In the genomic region with DNA sequence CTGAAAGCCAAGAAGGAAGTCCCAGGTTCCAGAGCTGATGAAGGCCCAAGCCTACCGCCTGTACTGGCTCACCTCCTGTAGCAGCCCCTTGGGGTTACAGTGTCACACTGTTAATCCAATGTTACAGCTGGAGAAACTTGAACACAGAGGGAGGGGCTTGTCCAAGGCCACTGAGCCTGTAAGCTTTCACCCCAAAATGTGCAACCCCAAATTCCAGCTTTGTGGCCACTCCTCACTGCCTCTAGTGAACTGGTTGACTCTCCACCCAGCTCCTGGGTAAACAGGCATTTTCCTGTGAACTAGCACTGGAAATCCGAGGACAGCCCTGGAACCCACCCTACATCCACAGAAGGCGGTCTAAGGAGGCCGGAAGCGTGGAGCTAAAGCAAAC, we compare ENCODE assay signal across 16 mouse cellular contexts. TPM values are rescaled to one million over a fixed set of nuclear protein-coding genes. Genes with fewer than 3 reads are reported as not detected.
DNase-seq lines count a peak whose midpoint lies in the region; ATAC-seq lines count a peak whose summit lies in the region.
"Had no signal": no experiment of that assay in that cellular context is flagged by ENCODE, and none has a peak within 500 bp of the region (broad histone marks: within the 10 kb centered on the region; RNA-seq: fewer than 3 reads in every experiment).

No protein-coding gene starts in this region.

- no peaks in the 10 kb centered on the region for H3K27me3 ChIP-seq in heart, embryonic 10.5 days (ENCODE audit: insufficient read depth, poor library complexity, severe bottlenecking)
- H3K27me3 ChIP-seq in lung, embryonic 16.5 days (ENCODE audit: control insufficient read depth, insufficient read depth, low read depth, low read length) = no peaks in the 10 kb centered on the region
- H3K27me3 ChIP-seq in heart, embryonic 14.5 days (ENCODE audit: control insufficient read depth, insufficient read depth, low read length) = no peaks in the 10 kb centered on the region
- H3K27me3 ChIP-seq in stomach, embryonic 15.5 days (replicated peaks) = no peaks in the 10 kb centered on the region
- H3K27me3 ChIP-seq in neural tube, embryonic 15.5 days (replicated peaks) = no peaks in the 10 kb centered on the region
- H3K27me3 ChIP-seq: midbrain, embryonic 15.5 days had no signal

- intact Hi-C loops in heart, postnatal 25 days (cut with DNase I) = loop anchor here (2.0 kb wide), 1 partner anchor 57 kb away; the partner anchor contains the start of gene Galnt18

- 0 out of 2 replicates have a peak, but pooled peaks have one; percentile 16 for ATAC-seq in lung, embryonic 16.5 days (ENCODE audit: low read depth)
- no peak for ATAC-seq in heart, embryonic 14.5 days (ENCODE audit: insufficient number of reproducible peaks, insufficient read depth, low FRiP score, low read depth)
- no peak for ATAC-seq in stomach, embryonic 15.5 days (ENCODE audit: insufficient read depth, low FRiP score, low read depth)
- no peak for ATAC-seq in neural tube, embryonic 15.5 days (ENCODE audit: low FRiP score)
- ATAC-seq: inflammation-experienced regulatory T-cells, adult 6 months; liver, embryonic 12.5 days; midbrain, embryonic 15.5 days had no signal

- H3K4me1 ChIP-seq in heart, embryonic 10.5 days = peaks cover 24% of the 10 kb centered on the region
- H3K4me1 ChIP-seq in lung, embryonic 16.5 days (replicated peaks; ENCODE audit: control insufficient read depth, insufficient read depth, low read length) = peaks cover 26% of the 10 kb centered on the region
- H3K4me1 ChIP-seq in heart, embryonic 14.5 days (ENCODE audit: control insufficient read depth in 2 of 2, insufficient read depth in 2 of 2, low read length in 2 of 2) = peaks cover 20 to 21% of the 10 kb centered on the region in 2 experiments
- H3K4me1 ChIP-seq in stomach, embryonic 15.5 days = peaks cover 20% of the 10 kb centered on the region; the same call in 1 of the 2 replicates
- H3K4me1 ChIP-seq in neural tube, embryonic 15.5 days = 0 out of 2 replicates have a peak, but pooled peaks cover 9% of the 10 kb centered on the region
- H3K4me1 ChIP-seq: midbrain, embryonic 15.5 days had no signal

- H3K36me3 ChIP-seq in heart, embryonic 10.5 days = no peaks in the 10 kb centered on the region
- H3K36me3 ChIP-seq in lung, embryonic 16.5 days (ENCODE audit: control insufficient read depth, insufficient read depth, low read length) = no peaks in the 10 kb centered on the region
- no peaks in the 10 kb centered on the region for H3K36me3 ChIP-seq in heart, embryonic 14.5 days (ENCODE audit: control insufficient read depth, insufficient read depth, low read length)
- no peaks in the 10 kb centered on the region for H3K36me3 ChIP-seq in stomach, embryonic 15.5 days
- H3K36me3 ChIP-seq in neural tube, embryonic 15.5 days = no peaks in the 10 kb centered on the region
- H3K36me3 ChIP-seq: liver, embryonic 12.5 days; midbrain, embryonic 15.5 days had no signal

- H3K27ac ChIP-seq in heart, embryonic 10.5 days = peak overlapping the region; percentile 53; the same call in 1 of the 2 replicates
- H3K27ac ChIP-seq in lung, embryonic 16.5 days (ENCODE audit: low read length) = peak overlapping the region; percentile 58
- peak overlapping the region; percentile 16 to 81; a peak in 3 of 4 replicates for H3K27ac ChIP-seq in heart, embryonic 14.5 days (replicated peaks in 1 of 2; ENCODE audit: control insufficient read depth in 1 of 2, insufficient read depth in 1 of 2, low read depth in 2 of 2, low read length in 2 of 2)
- H3K27ac ChIP-seq in stomach, embryonic 15.5 days = 0 out of 2 replicates have a peak overlapping the region, but pooled peaks have one; percentile 32
- H3K27ac ChIP-seq in neural tube, embryonic 15.5 days (replicated peaks) = no peak overlapping the region
- H3K27ac ChIP-seq: liver, embryonic 12.5 days; midbrain, embryonic 15.5 days had no signal

- no peak overlapping the region for H3K9ac ChIP-seq in lung, embryonic 16.5 days (ENCODE audit: low read length)
- no peak overlapping the region for H3K9ac ChIP-seq in heart, embryonic 14.5 days (ENCODE audit: low read length)
- no peak overlapping the region for H3K9ac ChIP-seq in stomach, embryonic 15.5 days
- H3K9ac ChIP-seq in neural tube, embryonic 15.5 days (replicated peaks) = no peak overlapping the region
- H3K9ac ChIP-seq: forebrain, postnatal 0 days; liver, embryonic 12.5 days; midbrain, embryonic 15.5 days had no signal

- WGBS in heart, embryonic 10.5 days = 78% methylated on average over 5 of the region's 5 CpGs
- WGBS in lung, embryonic 16.5 days = 73% methylated on average over 5 of the region's 5 CpGs
- WGBS in heart, embryonic 14.5 days = 84% methylated on average over 5 of the region's 5 CpGs
- WGBS in stomach, embryonic 15.5 days = 66% methylated on average over 5 of the region's 5 CpGs
- 93% methylated on average over 5 of the region's 5 CpGs for WGBS in neural tube, embryonic 15.5 days

- no peak for DNase-seq in heart, embryonic 10.5 days (ENCODE audit: low spot score)
- DNase-seq in heart, postnatal 25 days (ENCODE audit: low spot score) = no peak
- DNase-seq in lung, postnatal 14 days = no peak
- DNase-seq in kidney, postnatal 4 days = no peak
- DNase-seq: cerebellum, adult 11 months; kidney, postnatal 10 days; layer of hippocampus, adult 9-11 months had no signal

- no peak overlapping the region for H3K4me2 ChIP-seq in lung, embryonic 16.5 days (ENCODE audit: low read depth, low read length)
- no peak overlapping the region for H3K4me2 ChIP-seq in heart, embryonic 14.5 days (ENCODE audit: low read length)
- H3K4me2 ChIP-seq in stomach, embryonic 15.5 days = no peak overlapping the region
- no peak overlapping the region for H3K4me2 ChIP-seq in neural tube, embryonic 15.5 days
- H3K4me2 ChIP-seq: liver, embryonic 12.5 days; midbrain, embryonic 15.5 days had no signal

- no peak overlapping the region for H3K4me3 ChIP-seq in heart, embryonic 10.5 days
- no peak overlapping the region for H3K4me3 ChIP-seq in lung, embryonic 16.5 days (ENCODE audit: low read length)
- no peak overlapping the region for H3K4me3 ChIP-seq in heart, embryonic 14.5 days (ENCODE audit: control insufficient read depth in 1 of 2, insufficient read depth in 1 of 2, low read depth in 1 of 2, low read length in 2 of 2)
- H3K4me3 ChIP-seq in stomach, embryonic 15.5 days (replicated peaks) = no peak overlapping the region
- no peak overlapping the region for H3K4me3 ChIP-seq in neural tube, embryonic 15.5 days (replicated peaks)
- H3K4me3 ChIP-seq: erythroblast, embryonic 14.5 days; liver, embryonic 12.5 days; midbrain, embryonic 15.5 days had no signal

- H3K9me3 ChIP-seq in heart, embryonic 10.5 days = no peaks in the 10 kb centered on the region
- no peaks in the 10 kb centered on the region for H3K9me3 ChIP-seq in lung, embryonic 16.5 days (ENCODE audit: control insufficient read depth, low read length)
- no peaks in the 10 kb centered on the region for H3K9me3 ChIP-seq in heart, embryonic 14.5 days (ENCODE audit: control insufficient read depth, low read length)
- H3K9me3 ChIP-seq in stomach, embryonic 15.5 days = no peaks in the 10 kb centered on the region
- H3K9me3 ChIP-seq in neural tube, embryonic 15.5 days (replicated peaks) = no peaks in the 10 kb centered on the region
- H3K9me3 ChIP-seq: liver, embryonic 12.5 days; midbrain, embryonic 15.5 days had no signal

RNA-seq across cellular contexts. Expression of gene Galnt18, which starts 58.5 kb away (rescaled TPM):
- 5.4 and 8.2 TPM in 2 replicates for polyA plus RNA-seq in heart, embryonic 10.5 days (2016; fragmentation: Nextera tagmentation; extraction: Ambion mirVana)
- 10 to 100 TPM; 13.8 to 14.3 TPM for total RNA-seq in heart, postnatal 25 days (2021)
- polyA plus RNA-seq in lung, embryonic 16.5 days (2015; fragmentation: Nextera tagmentation; extraction: Ambion mirVana) = 48.0 and 56.5 TPM in 2 replicates
- polyA plus RNA-seq in heart, embryonic 14.5 days (2014; fragmentation: Nextera tagmentation; extraction: Ambion mirVana) = 13.1 and 13.6 TPM in 2 replicates
- 29.3 and 32.2 TPM in 2 replicates for polyA plus RNA-seq in stomach, embryonic 15.5 days (2015; fragmentation: Nextera tagmentation; extraction: Ambion mirVana)
- polyA plus RNA-seq in neural tube, embryonic 15.5 days (2015; fragmentation: Nextera tagmentation; extraction: Ambion mirVana) = 16.5 and 21.3 TPM in 2 replicates
- polyA plus RNA-seq: erythroblast, embryonic 14.5 days; inflammation-experienced regulatory T-cells, adult 6 months had no signal
